ENCODE assay signal across 9 mouse cellular contexts in genomic region chr2:19145881-19146280, GRCm38 (mm10). TPM values are rescaled to one million over a fixed set of nuclear protein-coding genes. Genes with fewer than 3 reads are reported as not detected.
DNase-seq lines count a peak whose midpoint lies in the region; ATAC-seq lines count a peak whose summit lies in the region.
"Had no signal": no experiment of that assay in that cellular context is flagged by ENCODE, and none has a peak within 500 bp of the region (broad histone marks: within the 10 kb centered on the region; RNA-seq: fewer than 3 reads in every experiment).

No protein-coding gene starts in this region.

- H3K9ac ChIP-seq in hindbrain, embryonic 13.5 days = no peak overlapping the region
- H3K9ac ChIP-seq in heart, embryonic 14.5 days (ENCODE audit: low read length) = no peak overlapping the region

- no peaks in the 10 kb centered on the region for H3K9me3 ChIP-seq in hindbrain, embryonic 13.5 days
- no peaks in the 10 kb centered on the region for H3K9me3 ChIP-seq in hindbrain, embryonic 10.5 days
- H3K9me3 ChIP-seq in heart, embryonic 14.5 days (ENCODE audit: control insufficient read depth, low read length) = no peaks in the 10 kb centered on the region
- H3K9me3 ChIP-seq in midbrain, embryonic 10.5 days (replicated peaks) = no peaks in the 10 kb centered on the region
- H3K9me3 ChIP-seq: G1E had no signal

- no peaks in the 10 kb centered on the region for H3K27me3 ChIP-seq in hindbrain, embryonic 13.5 days
- H3K27me3 ChIP-seq in hindbrain, embryonic 10.5 days (ENCODE audit: insufficient read depth, poor library complexity, severe bottlenecking) = no peaks in the 10 kb centered on the region
- H3K27me3 ChIP-seq in heart, embryonic 14.5 days (ENCODE audit: control insufficient read depth, insufficient read depth, low read length) = no peaks in the 10 kb centered on the region
- no peaks in the 10 kb centered on the region for H3K27me3 ChIP-seq in midbrain, embryonic 10.5 days (ENCODE audit: low read depth, poor library complexity, severe bottlenecking)

- 0 out of 2 replicates have a peak, but pooled peaks cover 10% of the 10 kb centered on the region for H3K4me1 ChIP-seq in hindbrain, embryonic 13.5 days (replicated peaks)
- no peaks in the 10 kb centered on the region; the same call in 1 of the 2 replicates for H3K4me1 ChIP-seq in hindbrain, embryonic 10.5 days (replicated peaks)
- peaks cover 18 to 28% of the 10 kb centered on the region in 2 experiments for H3K4me1 ChIP-seq in heart, embryonic 14.5 days (ENCODE audit: control insufficient read depth in 2 of 2, insufficient read depth in 2 of 2, low read length in 2 of 2)
- H3K4me1 ChIP-seq in midbrain, embryonic 10.5 days = no peaks in the 10 kb centered on the region

- H3K4me2 ChIP-seq in hindbrain, embryonic 13.5 days = no peak overlapping the region
- peak overlapping the region; percentile 0; the same call in 1 of the 2 replicates for H3K4me2 ChIP-seq in heart, embryonic 14.5 days (ENCODE audit: low read length)

- WGBS in hindbrain, embryonic 13.5 days = 62% methylated on average over 2 of the region's 2 CpGs
- 73% methylated on average over 2 of the region's 2 CpGs for WGBS in hindbrain, embryonic 10.5 days
- 37% methylated on average over 2 of the region's 2 CpGs for WGBS in heart, embryonic 14.5 days
- 73% methylated on average over 2 of the region's 2 CpGs for WGBS in midbrain, embryonic 10.5 days

- no peak for DNase-seq in hindbrain, embryonic 10.5 days (ENCODE audit: low spot score)
- DNase-seq in adrenal gland, postnatal 25 days = peak; percentile 42
- DNase-seq in left cerebral cortex, adult 18-20 months (ENCODE audit: low spot score in 2 of 2) = peak; percentile 11 to 34
- no peak for DNase-seq in Muller cell, postnatal 12 days (ENCODE audit: inconsistent ontology term)
- DNase-seq in MN1 (ENCODE audit: low spot score) = no peak
- DNase-seq in midbrain, embryonic 10.5 days (ENCODE audit: low spot score) = no peak

- no peaks in the 10 kb centered on the region for H3K36me3 ChIP-seq in hindbrain, embryonic 13.5 days
- H3K36me3 ChIP-seq in hindbrain, embryonic 10.5 days = no peaks in the 10 kb centered on the region
- no peaks in the 10 kb centered on the region for H3K36me3 ChIP-seq in heart, embryonic 14.5 days (ENCODE audit: control insufficient read depth, insufficient read depth, low read length)
- H3K36me3 ChIP-seq in midbrain, embryonic 10.5 days = no peaks in the 10 kb centered on the region
- H3K36me3 ChIP-seq: G1E had no signal

- H3K4me3 ChIP-seq in hindbrain, embryonic 13.5 days = no peak overlapping the region
- no peak overlapping the region for H3K4me3 ChIP-seq in hindbrain, embryonic 10.5 days
- H3K4me3 ChIP-seq in heart, embryonic 14.5 days (ENCODE audit: control insufficient read depth in 1 of 2, insufficient read depth in 1 of 2, low read depth in 1 of 2, low read length in 2 of 2) = no peak overlapping the region
- H3K4me3 ChIP-seq in midbrain, embryonic 10.5 days = no peak overlapping the region

- no peak overlapping the region for H3K27ac ChIP-seq in hindbrain, embryonic 13.5 days
- no peak overlapping the region for H3K27ac ChIP-seq in hindbrain, embryonic 10.5 days
- H3K27ac ChIP-seq in heart, embryonic 14.5 days (replicated peaks in 1 of 2; ENCODE audit: control insufficient read depth in 1 of 2, insufficient read depth in 1 of 2, low read depth in 2 of 2, low read length in 2 of 2) = peak overlapping the region; percentile 39 to 76; a peak in 3 of 4 replicates
- no peak overlapping the region for H3K27ac ChIP-seq in midbrain, embryonic 10.5 days (replicated peaks)

- peak; percentile 78; the same call in 1 of the 2 replicates for ATAC-seq in hindbrain, embryonic 13.5 days (ENCODE audit: low FRiP score)
- ATAC-seq in heart, embryonic 14.5 days (ENCODE audit: insufficient number of reproducible peaks, insufficient read depth, low FRiP score, low read depth) = peak; percentile 69; the same call in 1 of the 2 replicates

RNA-seq across cellular contexts. Expression of gene Armc3, which starts 53.2 kb away (rescaled TPM):
- 1.2 and 2.0 TPM in 2 replicates for polyA plus RNA-seq in hindbrain, embryonic 13.5 days (2015; fragmentation: Nextera tagmentation; extraction: Ambion mirVana)
- polyA plus RNA-seq in hindbrain, embryonic 10.5 days (2016; fragmentation: Nextera tagmentation; extraction: Ambion mirVana) = 0.73 and 1.9 TPM in 2 replicates
- total RNA-seq in adrenal gland, postnatal 25 days (2021) = not detected in 2 replicates
- polyA plus RNA-seq in heart, embryonic 14.5 days (2014; fragmentation: Nextera tagmentation; extraction: Ambion mirVana) = not detected in 2 replicates
- total RNA-seq in left cerebral cortex, adult 18-20 months (2021) = under 1 TPM; 0.35 to 0.79 TPM
- polyA plus RNA-seq in midbrain, embryonic 10.5 days (2016; fragmentation: Nextera tagmentation; extraction: Ambion mirVana) = 0.40 and 0.51 TPM in 2 replicates
- polyA plus RNA-seq: G1E had no signal

Comparison
In these comparisons a context has a peak if more than half of its experiments do, and no peak if none do; other contexts are left out.
1. H3K27ac ChIP-seq: peak in heart, embryonic 14.5 days (2 of 2); none in hindbrain, embryonic 13.5 days (single experiment), hindbrain, embryonic 10.5 days (single experiment) and midbrain, embryonic 10.5 days (single experiment).
2. DNase-seq: peak in adrenal gland, postnatal 25 days (single experiment) and left cerebral cortex, adult 18-20 months (2 of 2); none in hindbrain, embryonic 10.5 days (single experiment), Muller cell, postnatal 12 days (single experiment), MN1 (single experiment) and midbrain, embryonic 10.5 days (single experiment).